Mouse (Mus musculus) ES-Bruce4 (cell line): ENCODE measurements at regions not wholly inside any gene's neighbourhood (a gene's known extent, or its start where the extent isn't known, plus 50 kb on each side); places are given as distances from the start of the nearest gene placed in this dataset.

Experiments used
- CTCF ChIP-seq: IDR thresholded peaks from one replicate; pipeline ENCODE4 v1.8.1; 2011; ENCODE audit warnings: low read depth, low read length
- POLR2A ChIP-seq: IDR thresholded peaks from one replicate; pipeline ENCODE4 v1.8.1; 2011; ENCODE audit warnings: low read length; ENCODE audit not compliant: insufficient read depth

- TF ChIP-seq CTCF (no peak), POLR2A (no peak)
Observed at GRCm38 (mm10) chr5:17115035-17115434, 257.9 kb upstream of the Speer4f2 start.
